Mouse (Mus musculus) thymus, postnatal 0 days (tissue): ENCODE measurements around the gene Zzz3. TPM values are rescaled to one million over a fixed set of nuclear protein-coding genes. Genes with fewer than 3 reads are reported as not detected.
"Not testable (repeated sequence)": the region's sequence is repeated elsewhere in the genome, so short reads cannot be mapped to it uniquely, and the experiment has no call there.

Experiments
- DNase-seq: peaks from one replicate; pipeline ENCODE4 v3.0.0-alpha.2; 2015; ENCODE audit warnings: low spot score
- polyA plus RNA-seq: library from polyadenylated mRNA; unstranded; fragments of >200 nt; fragmentation: Nextera tagmentation; extraction: Ambion mirVana; gene quantifications from 2 replicates; pipeline ENCODE4 v1.2.1, GENCODE M21; 2015

The Zzz3 gene
- polyA plus RNA-seq, 1 experiment from 2014 or later, result 44.6 TPM

DNA sequence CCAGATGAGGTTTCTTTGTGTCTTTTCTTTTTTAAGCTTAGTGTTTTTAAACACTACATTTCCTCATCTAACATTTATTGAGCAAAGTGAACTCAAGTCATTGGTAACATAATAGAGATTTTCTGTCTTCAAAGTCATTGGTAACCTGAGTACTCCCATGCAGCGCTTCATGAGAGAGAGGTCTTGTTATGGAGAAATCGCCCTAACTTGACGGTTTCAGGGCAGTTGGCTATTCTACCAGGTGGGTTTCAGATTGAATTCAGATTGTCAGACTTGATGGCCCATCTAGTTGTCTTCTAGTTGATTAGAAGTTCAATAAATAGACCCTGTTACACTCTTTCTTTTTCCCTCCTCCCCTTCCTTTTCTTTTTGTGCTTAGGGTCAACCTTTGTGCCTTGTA lies 5.6 kb downstream of the Zzz3 start:
- no peak for DNase-seq

- no peak for DNase-seq
Measured at GRCm38 (mm10) chr3:152401964-152402670, 6.8 kb downstream of the Zzz3 start.

DNA sequence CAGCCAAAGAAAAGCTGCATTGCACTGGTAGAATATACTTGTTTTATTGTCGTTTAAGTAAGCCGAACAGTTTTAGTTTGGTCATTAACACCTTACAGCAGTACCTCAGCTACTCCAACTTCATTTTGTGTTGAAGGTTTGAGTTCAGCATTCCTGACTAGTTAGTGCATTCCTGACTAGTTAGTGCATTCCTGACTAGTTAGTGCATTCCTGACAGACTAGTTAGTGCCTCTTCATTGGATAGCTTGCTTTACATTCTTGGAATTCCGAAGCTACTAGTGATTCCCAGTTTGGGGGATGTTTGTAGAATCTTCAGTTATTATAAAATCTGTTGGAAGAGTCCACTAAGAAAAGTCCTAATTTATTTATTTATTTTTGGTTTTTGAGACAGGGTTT lies 7.4 kb downstream of the Zzz3 start:
- no peak for DNase-seq

- DNase-seq, result no peak
Measured at GRCm38 (mm10) chr3:152403827-152404226, 8.6 kb downstream of the Zzz3 start.

GRCm38 (mm10) chr3:152405420-152405819 lies 10.1 kb downstream of the Zzz3 start:
- no peak for DNase-seq

DNA sequence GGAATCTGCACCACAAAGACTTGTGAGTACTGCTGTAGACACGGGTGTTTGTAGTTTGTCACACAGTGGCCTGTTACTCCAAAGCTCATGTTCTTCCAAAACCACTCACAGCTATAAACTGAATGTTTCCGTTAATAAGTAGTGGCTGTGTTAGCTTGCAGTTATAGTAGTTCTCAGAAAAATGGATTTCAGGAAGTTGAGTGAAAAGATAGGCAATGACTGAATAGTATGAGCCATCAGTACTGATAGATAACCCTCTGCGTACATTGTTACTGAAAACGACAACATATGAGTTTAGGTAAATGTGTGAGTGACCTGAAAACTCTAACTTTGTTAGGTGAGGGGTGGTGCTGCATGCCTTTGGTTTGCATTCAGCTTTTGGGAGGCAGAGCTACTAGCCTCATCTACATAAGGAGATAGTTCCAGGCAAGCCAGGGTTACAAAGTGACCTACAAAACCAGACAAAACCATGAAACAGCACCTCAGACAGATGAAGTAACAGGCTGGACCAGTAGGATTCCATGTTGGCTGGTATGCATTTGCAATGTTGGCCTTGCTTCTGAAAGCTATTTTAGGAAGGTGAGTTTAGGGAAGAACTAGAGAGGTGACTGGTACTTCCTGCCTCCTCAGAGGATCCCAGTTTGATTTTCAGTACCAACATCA lies 10.8 kb downstream of the Zzz3 start:
- DNase-seq, result no peak

DNA sequence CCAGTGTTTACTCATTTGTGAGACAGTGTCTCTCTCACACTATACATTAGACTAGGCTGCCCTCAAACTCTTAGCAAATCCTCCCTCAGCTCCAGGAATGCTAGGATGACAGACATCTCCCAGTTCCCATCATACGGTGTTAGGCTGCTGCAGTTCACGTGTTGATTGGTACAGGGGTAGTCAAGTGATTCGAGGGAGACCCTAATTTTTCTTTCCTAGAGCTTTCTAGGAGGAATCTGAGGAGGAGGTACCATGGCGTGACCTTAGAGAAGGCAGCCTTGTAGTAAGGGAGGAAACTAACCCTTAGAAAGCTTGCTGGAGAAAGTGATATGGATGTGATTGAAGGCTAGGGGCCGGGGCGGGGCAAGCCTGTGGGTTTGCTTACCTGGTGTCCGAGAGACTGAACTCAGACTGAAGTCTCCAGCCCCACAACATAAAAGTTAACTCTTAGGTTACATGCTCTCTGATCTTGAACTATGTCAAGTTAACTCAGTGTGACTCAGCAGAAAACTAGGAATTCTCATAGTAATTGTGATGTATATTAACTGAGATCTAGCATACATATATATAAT lies 15.8 kb downstream of the Zzz3 start:
- DNase-seq, result no peak

DNA sequence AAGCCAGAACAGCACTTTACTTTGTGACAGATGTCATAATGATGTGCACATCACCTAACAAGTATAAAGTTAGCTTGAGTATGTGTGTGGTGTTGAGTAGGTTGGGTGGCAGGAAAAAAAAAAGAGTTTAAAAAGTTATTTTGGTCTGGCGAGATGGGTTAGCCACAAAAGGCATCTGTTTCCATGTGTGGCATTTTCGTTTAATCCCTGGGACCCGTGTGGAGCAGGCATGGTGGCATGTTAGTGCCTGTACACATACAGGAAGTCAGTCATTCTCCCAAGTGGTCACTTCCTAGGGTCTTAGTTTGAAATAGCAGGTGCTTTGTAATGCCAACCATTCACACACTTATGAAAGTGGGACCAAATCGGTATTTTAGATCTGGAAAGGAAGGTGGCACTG lies 17.1 kb downstream of the Zzz3 start:
- no peak for DNase-seq

- DNase-seq, result no peak
Measured at GRCm38 (mm10) chr3:152428925-152429324, 33.7 kb downstream of the Zzz3 start.

- no peak for DNase-seq
Measured at GRCm38 (mm10) chr3:152432677-152433076, 37.4 kb downstream of the Zzz3 start.

- no peak for DNase-seq
Measured at GRCm38 (mm10) chr3:152435590-152435989, 40.3 kb downstream of the Zzz3 start.

DNA sequence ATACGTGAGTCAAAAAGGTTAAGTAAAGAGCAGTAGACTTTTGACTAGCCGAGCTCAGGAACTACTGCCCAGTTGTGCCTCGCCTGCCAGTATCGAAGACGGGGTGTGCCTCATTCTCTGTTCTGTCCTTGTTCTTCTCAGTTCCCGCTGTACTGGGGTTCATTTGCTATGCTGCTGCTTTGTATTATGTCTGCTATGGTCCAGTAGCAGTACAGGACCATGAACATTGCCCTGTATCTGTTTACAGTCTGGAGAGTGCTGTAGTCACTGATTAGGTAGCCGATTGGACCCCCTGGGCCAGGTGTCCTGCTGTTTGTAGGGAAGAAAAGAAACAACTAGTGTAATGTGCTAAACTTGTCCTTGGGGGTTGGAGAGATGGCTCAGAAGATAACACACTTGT lies 42.8 kb downstream of the Zzz3 start:
- no peak for DNase-seq

GRCm38 (mm10) chr3:152442795-152443194 lies 47.5 kb downstream of the Zzz3 start:
- no peak for DNase-seq

DNA sequence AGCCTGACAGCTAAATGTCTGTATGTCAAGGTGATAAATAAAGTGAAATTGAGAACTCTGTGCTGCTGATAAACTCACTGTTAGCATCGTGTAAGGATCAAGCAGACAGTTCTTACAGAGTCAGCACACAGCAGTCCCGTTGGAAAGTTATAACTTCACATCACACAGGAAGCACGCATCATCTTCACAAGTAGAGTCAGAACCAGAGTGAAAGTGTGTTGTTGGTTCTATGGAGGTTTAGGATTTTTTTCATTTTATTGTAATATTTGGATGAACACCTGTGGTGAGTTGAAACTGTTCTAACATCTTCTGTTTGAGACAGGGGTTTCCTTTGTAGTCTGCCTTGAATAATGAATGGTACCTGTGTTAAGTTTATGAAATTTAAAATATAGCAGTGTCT lies 48.8 kb downstream of the Zzz3 start:
- DNase-seq, result no peak

- no peak for DNase-seq
Measured at GRCm38 (mm10) chr3:152446966-152447365, 51.7 kb downstream of the Zzz3 start.

- DNase-seq, result no peak
Measured at GRCm38 (mm10) chr3:152453163-152453562, 57.9 kb downstream of the Zzz3 start.

GRCm38 (mm10) chr3:152457308-152458035 lies 62.2 kb downstream of the Zzz3 start:
- no peak for DNase-seq

- not testable (repeated sequence) for DNase-seq
Measured at GRCm38 (mm10) chr3:152458875-152459274, 63.6 kb downstream of the Zzz3 start.

DNA sequence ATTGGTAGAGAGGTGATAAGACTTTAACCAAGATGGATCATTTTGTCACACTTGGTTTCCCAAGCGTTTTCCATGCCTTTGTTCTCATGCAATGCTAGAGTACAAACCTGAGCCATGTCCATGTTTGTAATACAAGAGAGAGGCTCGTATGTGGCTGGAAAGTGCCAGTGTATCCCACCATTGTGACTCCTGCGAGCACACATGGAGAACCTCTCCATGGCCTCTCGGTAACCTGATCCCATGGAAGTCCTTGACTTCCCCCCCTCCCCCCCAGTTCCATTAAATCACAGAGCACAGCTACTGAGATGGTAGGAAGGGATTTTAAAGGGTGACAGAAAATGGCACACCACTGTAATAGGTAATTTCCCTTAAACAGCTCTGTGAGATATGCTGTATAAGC lies 65.5 kb downstream of the Zzz3 start:
- no peak for DNase-seq

DNA sequence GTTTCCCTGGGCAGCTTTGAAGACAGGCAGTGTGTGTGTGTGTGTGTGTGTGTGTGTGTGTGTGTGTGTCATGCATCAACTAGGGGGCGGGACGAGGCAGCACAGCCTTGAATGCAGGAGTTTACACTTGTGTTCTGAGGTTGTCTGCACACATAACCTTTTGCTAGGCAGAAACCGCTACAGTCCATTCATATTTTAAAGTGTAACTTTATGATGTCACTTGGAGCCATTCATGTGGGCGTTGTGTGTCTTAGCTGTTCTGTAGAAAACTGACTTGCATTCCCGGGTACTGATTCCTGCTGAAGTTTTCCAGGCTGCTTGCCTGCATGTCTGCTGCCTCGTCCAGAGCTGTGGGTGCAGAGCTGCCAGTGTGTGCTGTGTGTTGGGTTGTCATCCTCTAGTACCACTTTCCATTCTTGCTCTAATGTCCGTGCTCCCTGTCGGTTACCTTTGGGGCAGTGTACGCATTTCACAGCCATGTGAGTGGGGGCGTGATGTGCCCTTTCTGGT lies 66.8 kb downstream of the Zzz3 start:
- no peak for DNase-seq

GRCm38 (mm10) chr3:152462900-152463299 lies 67.6 kb downstream of the Zzz3 start:
- no peak for DNase-seq

- DNase-seq, result no peak
Measured at GRCm38 (mm10) chr3:152464462-152464861, 69.2 kb downstream of the Zzz3 start.
